Mouse (Mus musculus) C2C12 (cell line): ENCODE results near the gene Zfand3. TPM values are rescaled to one million over a fixed set of nuclear protein-coding genes. Genes with fewer than 3 reads are reported as not detected.

Experiments
- H3K27me3 ChIP-seq: one replicate; pipeline ENCODE4 v1.6.1; 2011; ENCODE audit not compliant: control insufficient read depth, insufficient read depth, insufficient read length
- H3K36me3 ChIP-seq: one replicate; pipeline ENCODE4 v1.6.1; 2011; ENCODE audit not compliant: control insufficient read depth, insufficient read depth
- H3K4me3 ChIP-seq: one replicate; pipeline ENCODE4 v1.5.1; 2011; ENCODE audit warnings: mild to moderate bottlenecking, control low read depth; ENCODE audit not compliant: poor library complexity, insufficient read depth, severe bottlenecking
- H3K79me2 ChIP-seq: one replicate; pipeline ENCODE4 v1.6.1; 2011; ENCODE audit not compliant: control insufficient read depth, insufficient read depth
- H3K79me3 ChIP-seq: one replicate; pipeline ENCODE4 v1.6.1; 2011; ENCODE audit warnings: low read depth, control low read depth
- H3ac ChIP-seq: one replicate; pipeline ENCODE3; 2011; ENCODE audit warnings: low read depth; ENCODE audit not compliant: control insufficient read depth, insufficient read length
- CEBPB ChIP-seq: IDR thresholded peaks from one replicate; pipeline ENCODE4 v1.6.1; 2011; ENCODE audit warnings: low read depth, mild to moderate bottlenecking, control low read depth, moderate library complexity
- CTCF ChIP-seq: IDR thresholded peaks from one replicate; pipeline ENCODE4 v1.5.1; 2011; ENCODE audit not compliant: control insufficient read depth, insufficient read depth, insufficient read length
- FOSL1 ChIP-seq: IDR thresholded peaks from one replicate; pipeline ENCODE4 v1.8.0; 2011; ENCODE audit warnings: mild to moderate bottlenecking, low read length; ENCODE audit not compliant: poor library complexity, insufficient read depth, severe bottlenecking
- MAX ChIP-seq: IDR thresholded peaks from one replicate; pipeline ENCODE4 v1.6.1; 2011; ENCODE audit warnings: mild to moderate bottlenecking, control low read depth
- MYOD1 ChIP-seq: IDR thresholded peaks from one replicate; pipeline ENCODE4 v1.6.1; 2011; ENCODE audit warnings: low read depth; ENCODE audit not compliant: control insufficient read depth, insufficient read length
- MYOG ChIP-seq: IDR thresholded peaks from one replicate; pipeline ENCODE4 v1.6.1; 2011; ENCODE audit not compliant: control insufficient read depth, insufficient read length; ENCODE audit errors: extremely low read depth
- USF1 ChIP-seq: IDR thresholded peaks from one replicate; pipeline ENCODE4 v1.6.1; 2011; ENCODE audit warnings: low read depth, mild to moderate bottlenecking, control low read depth, moderate library complexity
- polyA plus RNA-seq: library from polyadenylated mRNA; unstranded; fragments of >200 nt; fragmentation: generic; extraction: Trizol; gene quantifications from one replicate; pipeline ENCODE4 v1.2.1, GENCODE M21; 2012; ENCODE audit warnings: missing spikeins

The Zfand3 gene
- polyA plus RNA-seq, 1 experiment, result 78.6 TPM

- Histone ChIP-seq H3K36me3 (no peaks in the 10 kb centered on the region), H3K27me3 (no peaks in the 10 kb centered on the region), H3ac (no peak overlapping the region), H3K79me2 (no peaks in the 10 kb centered on the region), H3K79me3 (no peaks in the 10 kb centered on the region), H3K4me3 (no peak overlapping the region)
- TF ChIP-seq CTCF (no peak), USF1 (no peak), MYOD1 (no peak), CEBPB (no peak), MYOG (no peak), FOSL1 (no peak), MAX (no peak)
Measured at GRCm38 (mm10) chr17:30253924-30254323, 249.4 kb downstream of the Zfand3 start.

- H3K79me2 ChIP-seq, result no peaks in the 10 kb centered on the region
- no peak overlapping the region for H3K4me3 ChIP-seq
- no peaks in the 10 kb centered on the region for H3K27me3 ChIP-seq
- no peak for TF ChIP-seq MAX
- no peak for TF ChIP-seq USF1
- TF ChIP-seq CEBPB, result no peak
- no peak for TF ChIP-seq MYOD1
- TF ChIP-seq CTCF, result no peak
- TF ChIP-seq FOSL1, result no peak
- H3K79me3 ChIP-seq, result no peaks in the 10 kb centered on the region
- no peak overlapping the region for H3ac ChIP-seq
- no peaks in the 10 kb centered on the region for H3K36me3 ChIP-seq
Measured at GRCm38 (mm10) chr17:30255928-30256560, 251.5 kb downstream of the Zfand3 start.

GRCm38 (mm10) chr17:30258480-30258879 is 253.9 kb downstream of the Zfand3 start:
- no peak overlapping the region for H3ac ChIP-seq
- no peaks in the 10 kb centered on the region for H3K36me3 ChIP-seq
- H3K79me2 ChIP-seq, result no peaks in the 10 kb centered on the region
- H3K4me3 ChIP-seq, result no peak overlapping the region
- H3K79me3 ChIP-seq, result no peaks in the 10 kb centered on the region
- TF ChIP-seq FOSL1, result no peak
- no peak for TF ChIP-seq CTCF
- TF ChIP-seq CEBPB, result no peak
- TF ChIP-seq USF1, result no peak
- no peak for TF ChIP-seq MAX
- no peak for TF ChIP-seq MYOD1
- no peak for TF ChIP-seq MYOG
- no peaks in the 10 kb centered on the region for H3K27me3 ChIP-seq

- Histone ChIP-seq H3K4me3 (no peak overlapping the region), H3K27me3 (no peaks in the 10 kb centered on the region), H3ac (no peak overlapping the region), H3K36me3 (no peaks in the 10 kb centered on the region), H3K79me3 (no peaks in the 10 kb centered on the region), H3K79me2 (no peaks in the 10 kb centered on the region)
- TF ChIP-seq MAX (no peak), MYOD1 (no peak), MYOG (no peak), USF1 (no peak), FOSL1 (no peak), CTCF (no peak), CEBPB (no peak)
Measured at GRCm38 (mm10) chr17:30259938-30260337, 255.4 kb downstream of the Zfand3 start.

Other genes with a start within 250 kb of the Zfand3 start
- 2.0 TPM for gene Mdga1, start 34.6 kb upstream of the Zfand3 start, polyA plus RNA-seq